Mouse (Mus musculus) CH12.LX (cell line): ENCODE data around the gene 1700020A23Rik.

Experiments
- BHLHE40 ChIP-seq: IDR thresholded peaks from 2 replicates; pipeline ENCODE4 v1.6.1; 2011; ENCODE audit warnings: mild to moderate bottlenecking, low read depth, low read length, improper control_type of control experiment
- CTCF ChIP-seq, 2 experiments: IDR thresholded peaks in 1 of 2; conservative IDR thresholded peaks in 1 of 2; 2 replicates each; pipeline ENCODE4 v1.5.1; 2011 to 2012; ENCODE audit warnings: low read depth in 2 of 2, low read length in 2 of 2, improper control_type of control experiment in 1 of 2, inconsistent platforms in 1 of 2, mild to moderate bottlenecking in 1 of 2, moderate library complexity in 1 of 2
- ETS1 ChIP-seq: conservative IDR thresholded peaks from 2 replicates; pipeline ENCODE4 v1.6.1; 2012; ENCODE audit warnings: low read depth, mild to moderate bottlenecking, inconsistent platforms, low read length, improper control_type of control experiment, moderate library complexity
- MAX ChIP-seq: IDR thresholded peaks from 2 replicates; pipeline ENCODE4 v1.6.1; 2011; ENCODE audit warnings: low read length, improper control_type of control experiment
- MEF2A ChIP-seq: IDR thresholded peaks from 2 replicates; pipeline ENCODE4 v1.6.1; 2014; ENCODE audit warnings: low read depth, mild to moderate bottlenecking, inconsistent platforms, low read length, improper control_type of control experiment, borderline replicate concordance
- PAX5 ChIP-seq: IDR thresholded peaks from 2 replicates; pipeline ENCODE4 v1.6.1; 2012; ENCODE audit warnings: low read length, inconsistent platforms, mixed read lengths
- POLR2A ChIP-seq: IDR thresholded peaks from 2 replicates; pipeline ENCODE4 v1.6.1; 2011; ENCODE audit warnings: low read depth, mild to moderate bottlenecking, improper control_type of control experiment, low read length
- RAD21 ChIP-seq: IDR thresholded peaks from 2 replicates; pipeline ENCODE4 v1.6.1; 2011; ENCODE audit warnings: low read depth, mild to moderate bottlenecking, low read length, improper control_type of control experiment, moderate library complexity
- USF1 ChIP-seq: IDR thresholded peaks from 2 replicates; pipeline ENCODE4 v1.6.1; 2014; ENCODE audit warnings: low read depth, mild to moderate bottlenecking, inconsistent platforms, low read length, improper control_type of control experiment
- USF2 ChIP-seq: conservative IDR thresholded peaks from 2 replicates; pipeline ENCODE4 v1.6.1; 2011; ENCODE audit warnings: low read depth, low read length, improper control_type of control experiment
- ZMIZ1 ChIP-seq: IDR thresholded peaks from 2 replicates; pipeline ENCODE4 v1.6.1; 2012; ENCODE audit warnings: low read depth, mild to moderate bottlenecking, inconsistent platforms, low read length, improper control_type of control experiment

DNA sequence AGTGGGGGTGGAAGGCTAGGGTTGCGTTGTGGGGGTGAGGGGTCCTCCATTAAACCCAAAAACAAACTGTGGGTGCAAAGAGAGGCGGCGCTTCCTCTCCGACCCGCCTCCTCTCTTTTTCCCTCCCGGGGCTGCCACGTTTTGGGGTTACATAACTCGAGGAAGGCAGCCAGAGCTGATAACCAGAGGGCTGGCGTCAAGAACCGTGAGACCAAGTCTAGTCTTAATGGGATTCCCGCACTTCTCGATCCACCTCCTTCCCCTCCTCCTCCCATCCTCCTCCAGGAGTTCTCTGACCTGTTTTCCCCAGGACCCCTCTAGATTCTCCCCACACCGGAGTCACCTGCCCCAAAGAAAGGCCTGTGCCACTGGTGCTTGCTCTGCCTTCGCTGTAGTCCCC lies 7.0 kb upstream of the 1700020A23Rik start:
- no peak for TF ChIP-seq PAX5
- TF ChIP-seq CTCF (conservative IDR thresholded peaks at IDR 0.05 in 1 of 2, IDR thresholded peaks at IDR 0.05 in 1 of 2; ENCODE audit: low read depth in 2 of 2, low read length in 2 of 2): no peak
- no peak for TF ChIP-seq POLR2A
- TF ChIP-seq BHLHE40: no peak
- TF ChIP-seq RAD21: no peak
- TF ChIP-seq MEF2A: no peak
- no peak for TF ChIP-seq MAX
- TF ChIP-seq USF1: no peak
- TF ChIP-seq USF2: no peak
- no peak for TF ChIP-seq ETS1
- no peak for TF ChIP-seq ZMIZ1
